Mouse (Mus musculus) adrenal gland, postnatal 36 days (tissue): ENCODE measurements at regions not wholly inside any gene's neighbourhood (a gene's known extent, or its start where the extent isn't known, plus 50 kb on each side); places are given as distances from the start of the nearest gene placed in this dataset.
"Not testable (repeated sequence)": the region's sequence is repeated elsewhere in the genome, so short reads cannot be mapped to it uniquely, and the experiment has no call there.

ENCODE experiments used
- DNase-seq, 2 experiments: peaks; one replicate each; pipeline ENCODE4 v3.0.0; 2021; ENCODE audit warnings: mixed read lengths in 1 of 2

GRCm38 (mm10) chr17:4881473-4881872 is 112.7 kb upstream of the Arid1b start:
- DNase-seq: no peak

GRCm38 (mm10) chr17:4884083-4884482 is 110.0 kb upstream of the Arid1b start:
- no peak for DNase-seq

- DNase-seq: no peak
Measured at GRCm38 (mm10) chr17:4884761-4885160, 109.4 kb upstream of the Arid1b start.

GRCm38 (mm10) chr17:4887331-4887730 is 106.8 kb upstream of the Arid1b start:
- DNase-seq: not testable (repeated sequence)

GRCm38 (mm10) chr17:4889577-4889976 is 104.6 kb upstream of the Arid1b start:
- no peak for DNase-seq

- DNase-seq: no peak
Measured at GRCm38 (mm10) chr17:4890131-4890530, 104.0 kb upstream of the Arid1b start.

GRCm38 (mm10) chr17:4891576-4891975 is 102.6 kb upstream of the Arid1b start:
- DNase-seq: no peak

GRCm38 (mm10) chr17:4894756-4895330 is 99.3 kb upstream of the Arid1b start:
- DNase-seq: not testable (repeated sequence)

- DNase-seq: no peak
Measured at GRCm38 (mm10) chr17:4903129-4903528, 91.0 kb upstream of the Arid1b start.

GRCm38 (mm10) chr17:4906504-4906903 is 87.6 kb upstream of the Arid1b start:
- DNase-seq: no peak

- peak; percentile 40 to 58 for DNase-seq
Measured at GRCm38 (mm10) chr17:4907181-4907752, 86.9 kb upstream of the Arid1b start.

GRCm38 (mm10) chr17:4907841-4908571 is 86.1 kb upstream of the Arid1b start:
- DNase-seq: peak; percentile 94 to 96

- DNase-seq: peak in 1 of 2 experiments; percentile 44
Measured at GRCm38 (mm10) chr17:4908572-4908965, 85.6 kb upstream of the Arid1b start.

GRCm38 (mm10) chr17:4910182-4910581 is 84.0 kb upstream of the Arid1b start:
- DNase-seq: peak in 1 of 2 experiments; percentile 31

GRCm38 (mm10) chr17:4913001-4913400 is 81.1 kb upstream of the Arid1b start:
- no peak for DNase-seq

- no peak for DNase-seq
Measured at GRCm38 (mm10) chr17:4919866-4920495, 74.2 kb upstream of the Arid1b start.

- DNase-seq: no peak
Measured at GRCm38 (mm10) chr17:4921121-4921520, 73.0 kb upstream of the Arid1b start.

GRCm38 (mm10) chr17:4928631-4929030 is 65.5 kb upstream of the Arid1b start:
- DNase-seq: no peak

- no peak for DNase-seq
Measured at GRCm38 (mm10) chr17:4935268-4935667, 58.9 kb upstream of the Arid1b start.

- no peak for DNase-seq
Measured at GRCm38 (mm10) chr17:4940589-4940988, 53.5 kb upstream of the Arid1b start.

GRCm38 (mm10) chr17:4941286-4941800 is 52.8 kb upstream of the Arid1b start:
- DNase-seq: no peak

GRCm38 (mm10) chr17:4942868-4943267 is 51.3 kb upstream of the Arid1b start:
- DNase-seq: no peak
